27 mouse cellular contexts compared by ENCODE assay signal in genomic region chr11:51457624-51458023, GRCm38 (mm10).
"Had no signal": no experiment of that assay in that cellular context is flagged by ENCODE, and none has a peak within 500 bp of the region (broad histone marks: within the 10 kb centered on the region; RNA-seq: fewer than 3 reads in every experiment).

No protein-coding gene starts in this region.

- H3K9ac ChIP-seq: embryonic facial prominence, embryonic 12.5 days; embryonic facial prominence, embryonic 13.5 days; embryonic facial prominence, embryonic 15.5 days; forebrain, embryonic 12.5 days; forebrain, embryonic 13.5 days; forebrain, embryonic 15.5 days; forebrain, postnatal 0 days had no signal

- H3K27ac ChIP-seq: embryonic facial prominence, embryonic 10.5 days; embryonic facial prominence, embryonic 12.5 days; embryonic facial prominence, embryonic 13.5 days; embryonic facial prominence, embryonic 15.5 days; forebrain, embryonic 10.5 days; forebrain, embryonic 12.5 days; forebrain, embryonic 13.5 days; forebrain, embryonic 15.5 days; gastrocnemius, adult 2 months; heart, adult 2 months had no signal

- H3K4me3 ChIP-seq: embryonic facial prominence, embryonic 10.5 days; embryonic facial prominence, embryonic 12.5 days; embryonic facial prominence, embryonic 13.5 days; embryonic facial prominence, embryonic 15.5 days; erythroblast, embryonic 14.5 days; forebrain, embryonic 10.5 days; forebrain, embryonic 12.5 days; forebrain, embryonic 13.5 days; forebrain, embryonic 15.5 days; gastrocnemius, adult 2 months; heart, adult 2 months had no signal

- H3K36me3 ChIP-seq: embryonic facial prominence, embryonic 10.5 days; embryonic facial prominence, embryonic 12.5 days; embryonic facial prominence, embryonic 13.5 days; embryonic facial prominence, embryonic 15.5 days; forebrain, embryonic 10.5 days; forebrain, embryonic 12.5 days; forebrain, embryonic 15.5 days had no signal

- H3K4me2 ChIP-seq: embryonic facial prominence, embryonic 12.5 days; embryonic facial prominence, embryonic 13.5 days; embryonic facial prominence, embryonic 15.5 days; forebrain, embryonic 12.5 days; forebrain, embryonic 13.5 days; forebrain, embryonic 15.5 days had no signal

- ATAC-seq: forebrain, embryonic 13.5 days; forebrain, embryonic 14.5 days; forebrain, embryonic 15.5 days; forebrain, embryonic 16.5 days; forebrain, postnatal 0 days had no signal

- DNase-seq: cerebellum, adult 9-10 months; cerebellum, adult 9-11 months; cerebellum, postnatal 10 days; cerebellum, postnatal 14 days; cerebellum, postnatal 25 days; cerebellum, postnatal 36 days; embryo, embryonic 11 days; forebrain, postnatal 0 days; gastrocnemius, postnatal 10 days; gastrocnemius, postnatal 14 days; gastrocnemius, postnatal 25 days; gastrocnemius, postnatal 36 days; heart, adult 11 months; heart, adult 18-20 months; heart, adult 2 months had no signal

- H3K9me3 ChIP-seq: embryonic facial prominence, embryonic 10.5 days; embryonic facial prominence, embryonic 12.5 days; embryonic facial prominence, embryonic 13.5 days; embryonic facial prominence, embryonic 15.5 days; forebrain, embryonic 10.5 days; forebrain, embryonic 12.5 days; forebrain, embryonic 13.5 days; forebrain, embryonic 15.5 days had no signal

- H3K27me3 ChIP-seq: embryonic facial prominence, embryonic 12.5 days; embryonic facial prominence, embryonic 13.5 days; embryonic facial prominence, embryonic 15.5 days; forebrain, embryonic 12.5 days; forebrain, embryonic 13.5 days; forebrain, embryonic 15.5 days had no signal
